Mouse (Mus musculus) layer of hippocampus, adult 2 months (tissue): ENCODE measurements around the gene Reep6. TPM values are rescaled to one million over a fixed set of nuclear protein-coding genes. Genes with fewer than 3 reads are reported as not detected.
A peak's percentile ranks its signal among the peaks of the same experiment; 100 is the strongest.

Source experiments
- DNase-seq, 2 experiments: peaks; one replicate each; pipeline ENCODE4 v3.0.0; 2022; ENCODE audit warnings: low spot score in 2 of 2
- H3K27ac ChIP-seq: fragments of 200-600 bp; 2 replicates; pipeline ENCODE4 v1.8.1; 2022
- H3K4me3 ChIP-seq: fragments of 200-600 bp; 2 replicates; pipeline ENCODE4 v1.8.1; 2022; ENCODE audit warnings: mild to moderate bottlenecking
- CTCF ChIP-seq: fragments of 200-600 bp; conservative IDR thresholded peaks from 2 replicates; pipeline ENCODE4 v1.8.1; 2022; ENCODE audit warnings: antibody characterized with exemption, mild to moderate bottlenecking, moderate library complexity
- long read RNA-seq, 2 experiments: library from polyadenylated mRNA; stranded (forward); transcript quantifications; one replicate each; pipeline ENCODE4 v2.0.0; 2021; ENCODE audit warnings: borderline mapping rate in 2 of 2
- total RNA-seq, 2 experiments: library from RNA; stranded (reverse); gene quantifications; 2 replicates each; pipeline ENCODE4 v1.2.3; 2021

Reep6 gene
- total RNA-seq = 10 to 100 TPM in 1 of 2 experiments, 1 to 10 TPM in 1; 9.6 to 11.0 TPM
- long read RNA-seq, experiment 1, partial matches to known transcripts = 1 of 6 reads
- long read RNA-seq, experiment 1, other reads (novel, unspliced or antisense) = 0 of 6 reads
- long read RNA-seq, experiment 2, transcript Reep6-202 (6 exons, 2,208 nt) = major isoform, 5 of 7 reads
- long read RNA-seq, experiment 2, partial matches to known transcripts = 1 of 7 reads
- long read RNA-seq, experiment 2, other reads (novel, unspliced or antisense) = 0 of 7 reads

- no peak for TF ChIP-seq CTCF
- Histone ChIP-seq H3K27ac (0 out of 2 replicates have a peak within 1 kb of the TSS, but pooled peaks have one; percentile 20), H3K4me3 (peak within 1 kb of the TSS; percentile 64)
- DNase-seq = peak; percentile 89 to 96
Observed at GRCm38 (mm10) chr10:80329273-80330081, at the start of gene Reep6, which contains the start of gene Pcsk4. Reep6 (plus strand) TSS chr10:80329953. Pcsk4 (minus strand) TSS chr10:80329498.

DNA sequence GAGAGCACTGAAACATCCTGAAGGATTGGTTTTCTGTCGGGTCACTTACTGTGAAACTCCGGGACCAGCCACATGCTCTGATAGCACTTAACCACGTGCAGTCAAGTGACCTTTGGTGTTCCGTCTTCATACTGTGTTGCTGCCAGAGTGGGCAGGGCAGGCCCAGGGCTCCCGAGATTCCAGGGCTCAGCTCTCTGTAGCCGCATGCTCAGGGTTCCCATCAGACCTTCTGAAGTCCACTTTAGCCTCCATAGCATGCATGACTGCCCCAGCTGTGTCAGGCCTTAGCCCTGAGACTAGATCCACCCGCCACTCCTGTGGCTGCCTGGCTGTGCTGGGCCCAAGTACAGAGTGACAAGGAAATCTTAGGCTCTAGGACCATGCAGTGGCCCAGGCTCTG lies 48.4 kb upstream of the Reep6 start:
- TF ChIP-seq CTCF = no peak
- DNase-seq = no peak
- H3K4me3 ChIP-seq = no peak overlapping the region
- H3K27ac ChIP-seq = peak overlapping the region; percentile 52

DNA sequence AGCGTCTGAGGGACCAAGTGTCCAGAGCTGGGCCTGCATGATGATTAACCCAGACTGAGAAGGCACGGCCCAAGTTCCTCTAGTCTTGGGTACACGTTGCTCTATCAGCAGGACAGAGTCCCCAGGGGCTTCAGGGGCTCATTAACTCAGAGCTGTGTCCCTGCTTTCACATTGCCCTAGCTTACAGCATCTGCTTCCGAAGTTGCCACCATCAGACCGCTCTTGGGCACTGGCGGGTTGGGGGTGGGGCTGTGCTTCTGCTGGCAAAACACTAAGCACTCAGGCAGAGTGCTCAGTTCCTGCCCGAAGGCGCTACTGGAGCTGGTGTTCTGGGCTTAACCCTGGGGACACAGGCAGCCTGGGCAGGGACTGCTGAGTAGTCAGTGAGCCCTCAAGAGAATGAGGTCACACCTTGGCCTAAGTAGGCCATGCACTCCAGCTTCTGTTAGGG lies 47.8 kb upstream of the Reep6 start:
- no peak overlapping the region for H3K4me3 ChIP-seq
- no peak for DNase-seq
- H3K27ac ChIP-seq = peak overlapping the region; percentile 52
- no peak for TF ChIP-seq CTCF

- Histone ChIP-seq H3K27ac (peak overlapping the region; percentile 52), H3K4me3 (no peak overlapping the region)
- TF ChIP-seq CTCF = no peak
- DNase-seq = no peak
Observed at GRCm38 (mm10) chr10:80282481-80283441, 47.0 kb upstream of the Reep6 start.

DNA sequence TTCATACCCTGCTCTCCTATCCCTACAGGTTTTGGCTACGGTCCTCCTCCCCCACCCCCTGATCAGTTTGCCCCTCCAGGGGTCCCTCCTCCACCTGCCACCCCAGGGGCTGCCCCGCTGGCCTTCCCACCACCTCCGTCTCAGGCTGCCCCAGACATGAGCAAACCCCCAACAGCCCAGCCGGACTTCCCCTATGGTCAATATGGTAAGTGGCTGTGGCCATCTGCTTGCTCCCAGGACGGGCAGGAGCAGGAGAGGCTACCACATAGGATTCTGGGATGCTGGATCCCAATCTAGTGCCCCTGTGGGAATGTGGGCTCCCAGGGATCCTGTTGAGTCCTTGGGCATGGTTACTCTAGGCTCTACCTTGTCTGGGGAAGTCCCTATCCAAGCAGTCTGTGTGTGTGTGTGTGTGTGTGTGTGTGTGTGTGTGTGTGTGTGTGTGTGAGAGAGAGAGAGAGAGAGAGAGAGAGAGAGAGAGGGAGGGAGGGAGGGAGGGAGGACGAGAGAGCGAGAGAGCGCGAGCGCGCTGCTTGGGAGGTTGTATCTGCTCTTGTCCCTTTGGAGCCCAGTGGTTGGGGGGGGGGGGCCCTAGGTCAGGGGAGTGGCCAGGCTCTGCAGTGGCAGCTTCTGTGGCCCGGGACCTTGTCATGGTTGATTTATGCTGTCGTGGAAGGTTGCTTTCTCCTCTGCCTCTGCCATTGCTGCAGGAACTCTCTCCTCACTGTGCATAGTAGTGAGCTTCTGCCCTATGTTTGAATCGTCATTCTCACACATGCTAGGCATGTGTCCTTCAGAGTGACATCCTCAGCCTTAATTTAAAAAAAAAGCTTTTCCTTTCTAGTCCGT lies 44.3 kb upstream of the Reep6 start:
- no peak overlapping the region for H3K27ac ChIP-seq
- TF ChIP-seq CTCF = no peak
- DNase-seq = no peak
- H3K4me3 ChIP-seq = no peak overlapping the region

DNA sequence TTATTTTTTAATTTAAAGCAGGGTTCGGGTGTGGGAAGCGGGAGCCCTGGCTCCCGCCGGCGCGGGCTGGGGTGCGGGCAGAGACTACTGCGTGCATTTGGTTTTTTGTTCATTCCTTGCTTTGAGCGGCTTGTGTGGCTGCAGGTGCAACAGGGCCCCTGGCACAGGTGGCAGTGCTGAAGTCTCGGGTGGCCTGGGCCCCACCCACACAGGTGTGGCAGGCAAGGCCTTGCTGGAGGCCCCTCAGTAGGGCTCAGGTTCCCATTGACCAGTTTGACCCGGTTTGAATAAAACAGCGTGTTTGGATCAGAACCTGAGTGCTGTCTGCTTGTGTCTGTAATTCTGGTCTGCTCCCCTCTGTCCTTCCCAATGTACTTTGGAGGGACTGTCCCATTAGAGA lies 41.7 kb upstream of the Reep6 start:
- H3K4me3 ChIP-seq = no peak overlapping the region
- no peak for DNase-seq
- no peak for TF ChIP-seq CTCF
- H3K27ac ChIP-seq = no peak overlapping the region

DNA sequence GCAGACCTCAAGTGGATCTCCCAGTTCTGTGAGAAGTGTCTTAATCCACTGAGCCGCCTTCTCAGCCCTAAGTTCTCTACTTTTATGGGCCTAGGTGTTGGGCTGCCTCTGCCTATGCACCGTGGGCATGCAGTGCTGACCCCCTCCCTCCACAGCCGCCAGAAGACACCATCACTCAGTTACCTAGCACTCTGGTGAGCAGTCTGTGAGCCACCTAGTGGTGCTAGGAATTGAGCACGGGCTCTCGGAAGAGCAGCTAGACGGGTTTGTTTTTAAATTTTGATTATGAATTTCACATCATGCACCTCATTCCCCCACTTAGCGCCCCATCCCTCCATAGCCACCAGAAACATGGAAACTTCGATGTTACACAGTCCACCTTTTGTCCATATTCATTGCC lies 41.1 kb upstream of the Reep6 start:
- DNase-seq = no peak
- TF ChIP-seq CTCF = peak; percentile 57
- Histone ChIP-seq H3K4me3 (no peak overlapping the region), H3K27ac (no peak overlapping the region)

GRCm38 (mm10) chr10:80292251-80293146 lies 37.3 kb upstream of the Reep6 start, which contains the start of gene Rps15:
Rps15 (plus strand) TSS chr10:80292453.
- Histone ChIP-seq H3K27ac (peak within 1 kb of the TSS; percentile 96), H3K4me3 (peak within 1 kb of the TSS; percentile 97)
- peak; percentile 93 for DNase-seq
- peak; percentile 80 for TF ChIP-seq CTCF

DNA sequence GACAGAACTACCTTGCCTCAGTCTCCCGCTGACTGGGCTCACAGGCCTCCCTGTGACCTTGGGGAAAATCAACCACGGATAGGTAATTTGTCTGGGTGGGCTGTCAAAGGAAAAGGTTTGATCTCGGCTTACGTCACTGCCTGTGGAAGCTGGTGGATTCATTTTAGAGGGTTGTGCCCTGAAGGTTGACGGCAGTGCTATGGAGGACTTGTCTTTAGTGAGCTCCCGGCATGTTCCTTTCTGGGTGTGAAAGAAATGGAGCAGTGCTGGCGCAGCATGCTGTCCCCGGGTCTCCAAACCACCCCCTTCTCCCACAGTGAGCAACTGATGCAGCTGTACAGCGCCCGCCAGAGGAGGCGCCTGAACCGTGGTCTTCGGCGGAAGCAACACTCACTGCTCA lies 36.4 kb upstream of the Reep6 start:
- TF ChIP-seq CTCF = peak; percentile 30
- Histone ChIP-seq H3K27ac (peak overlapping the region; percentile 96), H3K4me3 (peak overlapping the region; percentile 97)
- DNase-seq = no peak

GRCm38 (mm10) chr10:80294311-80294710 lies 35.4 kb upstream of the Reep6 start:
- Histone ChIP-seq H3K27ac (no peak overlapping the region; the same call in 1 of the 2 replicates), H3K4me3 (no peak overlapping the region)
- no peak for DNase-seq
- TF ChIP-seq CTCF = no peak
